Mouse (Mus musculus) myocyte (in vitro differentiated cells): Measurements from ENCODE around the gene Ankrd42.

Experiments used
- MYOG ChIP-seq, 3 experiments: IDR thresholded peaks; one replicate each; pipeline ENCODE4 v1.6.1; 2011; ENCODE audit warnings: control low read depth in 2 of 3, low read depth in 2 of 3, mild to moderate bottlenecking in 2 of 3; ENCODE audit not compliant: insufficient read length in 2 of 3, control insufficient read depth in 1 of 3, insufficient read depth in 1 of 3
- POLR2AphosphoS2 ChIP-seq: IDR thresholded peaks from one replicate; pipeline ENCODE4 v1.6.1; 2011; ENCODE audit warnings: low read depth, control low read depth; ENCODE audit not compliant: insufficient read length

DNA sequence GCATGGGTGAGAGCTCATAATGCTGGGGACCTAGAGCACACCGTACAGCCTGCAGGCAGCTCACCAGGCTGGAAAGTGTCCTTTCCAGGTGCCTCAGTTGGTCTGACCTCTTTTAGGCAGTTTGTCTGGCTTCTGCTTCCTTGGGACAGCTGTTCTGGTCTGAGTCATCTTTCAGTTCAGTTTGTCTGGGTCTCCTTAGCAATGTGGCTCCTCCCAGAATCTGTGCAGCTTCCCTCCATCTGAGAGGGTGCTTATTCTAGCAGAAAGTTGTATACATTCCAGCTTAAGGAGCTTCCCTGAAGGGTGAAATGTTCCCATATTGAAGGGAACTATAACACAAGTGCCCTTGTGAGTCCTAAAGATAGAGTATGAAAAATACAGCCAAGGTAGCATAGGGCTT lies 70.2 kb downstream of the Ankrd42 start:
- no peak for TF ChIP-seq POLR2AphosphoS2
- TF ChIP-seq MYOG (IDR thresholded peaks at IDR 0.05; ENCODE audit: control insufficient read depth in 1 of 3, insufficient read depth in 1 of 3, insufficient read length in 2 of 3, low read depth in 2 of 3), result no peak
